Comparison of ENCODE assay signal across 20 mouse cellular contexts in the genomic region with DNA sequence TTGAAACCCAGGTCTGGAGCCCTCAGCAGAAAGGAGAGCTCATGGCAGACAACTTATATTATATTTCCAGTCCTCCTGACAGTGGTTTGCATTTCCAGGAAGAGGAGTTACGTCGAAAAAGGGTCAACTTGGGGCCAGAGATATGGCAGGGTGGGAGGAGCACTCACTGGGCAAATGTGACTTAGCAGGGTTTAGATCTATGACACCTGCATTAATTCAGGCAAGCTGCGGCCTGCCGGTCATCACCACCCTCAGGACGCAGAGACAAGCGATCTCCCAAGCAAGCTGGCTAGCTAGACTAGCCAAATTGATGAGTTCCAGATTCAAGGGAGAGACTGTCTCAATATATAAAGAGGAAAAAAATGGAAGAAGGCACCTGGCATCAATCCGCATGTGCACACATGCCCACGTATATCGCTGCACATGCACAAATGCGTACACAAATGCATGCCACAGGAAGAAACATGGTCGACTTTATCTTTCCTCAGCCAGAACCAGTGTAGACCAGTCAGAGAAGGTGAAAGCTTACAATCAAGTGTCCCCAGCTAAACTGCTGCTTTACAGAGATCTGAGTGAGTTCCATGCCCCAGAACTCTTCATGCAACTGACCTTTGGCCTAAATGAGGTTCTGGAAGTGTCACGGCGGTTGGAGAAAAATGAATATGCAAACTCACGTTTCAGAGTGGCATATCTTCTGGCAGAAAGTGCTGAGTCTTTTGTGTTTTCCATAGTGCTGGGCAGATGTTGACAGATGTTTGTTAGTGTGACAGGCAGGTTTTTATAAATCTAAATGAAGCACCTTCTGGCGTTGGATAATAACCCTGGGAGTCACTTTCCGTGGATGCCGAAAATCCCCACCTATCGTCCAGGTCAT.
A peak's percentile ranks its signal among the peaks of the same experiment; 100 is the strongest.
DNase-seq lines count a peak whose midpoint lies in the region; ATAC-seq and TF ChIP-seq lines count a peak whose summit lies in the region.
"Had no signal": no experiment of that assay in that cellular context is flagged by ENCODE, and none has a peak within 500 bp of the region (broad histone marks: within the 10 kb centered on the region; RNA-seq: fewer than 3 reads in every experiment).

No protein-coding gene starts in this region.

- no peak for DNase-seq in heart, embryonic 10.5 days (ENCODE audit: low spot score)
- no peak for DNase-seq in heart, postnatal 36 days
- no peak for DNase-seq in liver, adult 2 months (ENCODE audit: extremely low read depth, low read depth, low spot score)
- no peak for DNase-seq in liver, postnatal 0 days
- no peak for DNase-seq in limb, embryonic 10.5 days (ENCODE audit: low spot score)
- DNase-seq in adrenal gland, adult 2 months = no peak
- DNase-seq in urinary bladder, postnatal 14 days (ENCODE audit: low spot score) = no peak
- DNase-seq: adrenal gland, postnatal 10 days; cerebellum, adult 18-20 months; cerebellum, postnatal 14 days; gastrocnemius, postnatal 25 days; heart, adult 2 months; kidney, postnatal 4 days; midbrain, embryonic 14.5 days; thymus, adult 18-20 months; thymus, postnatal 4 days had no signal

- 0 out of 2 replicates have a peak, but pooled peaks cover 2% of the 10 kb centered on the region for H3K36me3 ChIP-seq in heart, embryonic 10.5 days
- H3K36me3 ChIP-seq in liver, adult 2 months (ENCODE audit: control insufficient read depth, insufficient read depth, low read length) = no peaks in the 10 kb centered on the region
- H3K36me3 ChIP-seq in liver, postnatal 0 days (replicated peaks; ENCODE audit: insufficient read depth, low read length) = no peaks in the 10 kb centered on the region
- no peaks in the 10 kb centered on the region for H3K36me3 ChIP-seq in limb, embryonic 10.5 days
- H3K36me3 ChIP-seq: kidney, embryonic 15.5 days had no signal

- no peak for TF ChIP-seq CTCF in liver, adult 2 months (IDR thresholded peaks at IDR 0.05; ENCODE audit: low read depth, low read length)
- no peak for TF ChIP-seq CTCF in liver, postnatal 0 days (IDR thresholded peaks at IDR 0.05; ENCODE audit: low read depth)

- no peaks in the 10 kb centered on the region for H3K27me3 ChIP-seq in heart, embryonic 10.5 days (ENCODE audit: insufficient read depth, poor library complexity, severe bottlenecking)
- no peaks in the 10 kb centered on the region for H3K27me3 ChIP-seq in liver, adult 2 months (ENCODE audit: control insufficient read depth, insufficient read depth, low read length)
- H3K27me3 ChIP-seq in liver, postnatal 0 days (ENCODE audit: insufficient read depth, low read length) = no peaks in the 10 kb centered on the region
- H3K27me3 ChIP-seq in limb, embryonic 10.5 days (ENCODE audit: low read depth, poor library complexity, severe bottlenecking) = no peaks in the 10 kb centered on the region
- H3K27me3 ChIP-seq: kidney, embryonic 15.5 days had no signal

- H3K4me1 ChIP-seq in heart, embryonic 10.5 days = peaks cover 61% of the 10 kb centered on the region
- no peaks in the 10 kb centered on the region; the same call in 1 of the 2 replicates for H3K4me1 ChIP-seq in liver, adult 2 months (ENCODE audit: control insufficient read depth, insufficient read depth, low read length)
- H3K4me1 ChIP-seq in liver, postnatal 0 days (ENCODE audit: insufficient read depth) = peaks cover 4% of the 10 kb centered on the region; the same call in 1 of the 2 replicates
- peaks cover 64% of the 10 kb centered on the region for H3K4me1 ChIP-seq in limb, embryonic 10.5 days

- no peak overlapping the region for H3K4me3 ChIP-seq in heart, embryonic 10.5 days
- H3K4me3 ChIP-seq in liver, adult 2 months (ENCODE audit: insufficient read depth, low read depth, low read length) = no peak overlapping the region
- no peak overlapping the region for H3K4me3 ChIP-seq in liver, postnatal 0 days (ENCODE audit: low read depth, low read length)
- H3K4me3 ChIP-seq in limb, embryonic 10.5 days = no peak overlapping the region
- H3K4me3 ChIP-seq: heart, adult 2 months; kidney, embryonic 15.5 days had no signal

- H3K79me2 ChIP-seq in liver, adult 2 months (ENCODE audit: control insufficient read depth, insufficient read depth, low read length) = no peaks in the 10 kb centered on the region

- peak overlapping the region; percentile 60 for H3K27ac ChIP-seq in heart, embryonic 10.5 days
- H3K27ac ChIP-seq in liver, adult 2 months (replicated peaks; ENCODE audit: insufficient read depth, low read depth, low read length) = peak overlapping the region; percentile 14; the same call in 1 of the 2 replicates
- H3K27ac ChIP-seq in liver, postnatal 0 days (ENCODE audit: low read depth) = no peak overlapping the region
- H3K27ac ChIP-seq in limb, embryonic 10.5 days = 0 out of 2 replicates have a peak overlapping the region, but pooled peaks have one; percentile 44
- H3K27ac ChIP-seq: heart, adult 2 months; kidney, embryonic 15.5 days had no signal

- 72% methylated on average over 18 of the region's 18 CpGs for WGBS in heart, embryonic 10.5 days
- WGBS in liver, adult 2 months = 82% methylated on average over 18 of the region's 18 CpGs
- 69% methylated on average over 18 of the region's 18 CpGs for WGBS in liver, postnatal 0 days (ENCODE audit: insufficient replicate concordance)
- WGBS in limb, embryonic 10.5 days = 67% methylated on average over 18 of the region's 18 CpGs

- TF ChIP-seq EP300 in liver, postnatal 0 days (IDR thresholded peaks at IDR 0.05; ENCODE audit: low read depth) = no peak

- TF ChIP-seq POLR2A in liver, adult 2 months (IDR thresholded peaks at IDR 0.05; ENCODE audit: extremely low read depth, insufficient read depth, low read length) = no peak

- intact Hi-C loops in heart, postnatal 36 days (cut with DNase I) = no loop called here

- H3K9me3 ChIP-seq in heart, embryonic 10.5 days = no peaks in the 10 kb centered on the region
- no peaks in the 10 kb centered on the region for H3K9me3 ChIP-seq in liver, postnatal 0 days (ENCODE audit: low read length)
- H3K9me3 ChIP-seq in limb, embryonic 10.5 days (replicated peaks) = no peaks in the 10 kb centered on the region
- H3K9me3 ChIP-seq: kidney, embryonic 15.5 days had no signal

- no peak overlapping the region for H3K9ac ChIP-seq in liver, adult 2 months (ENCODE audit: low read depth, low read length)
- H3K9ac ChIP-seq in liver, postnatal 0 days (replicated peaks) = no peak overlapping the region
- H3K9ac ChIP-seq: kidney, embryonic 15.5 days had no signal

- H3K4me2 ChIP-seq in liver, postnatal 0 days (ENCODE audit: low read depth, low read length) = no peak overlapping the region
- H3K4me2 ChIP-seq: kidney, embryonic 15.5 days had no signal

- ATAC-seq in liver, postnatal 0 days = no peak
- ATAC-seq: CD4-positive, CD25-positive, alpha-beta regulatory T cell, adult 4 months; intestine, postnatal 0 days; lung, postnatal 0 days had no signal
